Mouse (Mus musculus) olfactory bulb, adult 2 months (tissue): ENCODE measurements around the gene Samd4.

Source experiments
- CTCF ChIP-seq: fragments of 200-500 bp; IDR thresholded peaks from 2 replicates; pipeline ENCODE4 v1.5.1; 2012; ENCODE audit warnings: low read depth, mild to moderate bottlenecking, low read length, moderate library complexity; ENCODE audit not compliant: insufficient read depth
- POLR2A ChIP-seq: fragments of 200-500 bp; IDR thresholded peaks from 2 replicates; pipeline ENCODE4 v1.6.1; 2012; ENCODE audit warnings: mild to moderate bottlenecking, low read depth, low read length, moderate library complexity; ENCODE audit not compliant: insufficient read depth

GRCm38 (mm10) chr14:46990450-46990849 is 107.8 kb downstream of the Samd4 start:
- TF ChIP-seq CTCF (no peak), POLR2A (no peak)
